Mouse (Mus musculus) c-Kit-negative CD71-positive TER-119-positive erythroid progenitor cells, embryonic 14.5 days (primary cell): ENCODE measurements around the gene Cfdp1.
"Not testable (repeated sequence)": the region's sequence is repeated elsewhere in the genome, so short reads cannot be mapped to it uniquely, and the experiment has no call there.

Source experiments
- DNase-seq: peaks from one replicate; pipeline ENCODE4 v3.0.0-alpha.2; 2013; ENCODE audit warnings: low read depth, low spot score

Gene Cfdp1

GRCm38 (mm10) chr8:111863280-111863679, 9.2 kb upstream of the Cfdp1 start:
- no peak for DNase-seq

- DNase-seq, result no peak
These were observed 1.9 kb upstream of the Cfdp1 start for GRCm38 (mm10) chr8:111855977-111856376.

- DNase-seq, result not testable (repeated sequence)
These were observed 872 bp downstream of the Cfdp1 start for GRCm38 (mm10) chr8:111853219-111853618.

GRCm38 (mm10) chr8:111846746-111847145, 7.3 kb downstream of the Cfdp1 start:
- DNase-seq, result no peak

- DNase-seq, result no peak
These were observed 18.6 kb downstream of the Cfdp1 start for GRCm38 (mm10) chr8:111835540-111835939.

- DNase-seq, result no peak
These were observed 20.1 kb downstream of the Cfdp1 start for GRCm38 (mm10) chr8:111834011-111834410.

- no peak for DNase-seq
These were observed 21.1 kb downstream of the Cfdp1 start for GRCm38 (mm10) chr8:111832983-111833382.

GRCm38 (mm10) chr8:111831996-111832395, 22.1 kb downstream of the Cfdp1 start:
- no peak for DNase-seq

GRCm38 (mm10) chr8:111828595-111828994, 25.5 kb downstream of the Cfdp1 start:
- DNase-seq, result no peak

GRCm38 (mm10) chr8:111825219-111825618, 28.9 kb downstream of the Cfdp1 start:
- DNase-seq, result no peak

GRCm38 (mm10) chr8:111824334-111824733, 29.8 kb downstream of the Cfdp1 start:
- no peak for DNase-seq

GRCm38 (mm10) chr8:111821199-111821598, 32.9 kb downstream of the Cfdp1 start:
- no peak for DNase-seq

GRCm38 (mm10) chr8:111820691-111821090, 33.4 kb downstream of the Cfdp1 start:
- DNase-seq, result no peak

GRCm38 (mm10) chr8:111820018-111820417, 34.1 kb downstream of the Cfdp1 start:
- DNase-seq, result no peak

- DNase-seq, result no peak
These were observed 35.5 kb downstream of the Cfdp1 start for GRCm38 (mm10) chr8:111818556-111818955.

GRCm38 (mm10) chr8:111815078-111815477, 39.0 kb downstream of the Cfdp1 start:
- no peak for DNase-seq

GRCm38 (mm10) chr8:111813818-111814217, 40.3 kb downstream of the Cfdp1 start:
- DNase-seq, result no peak

- DNase-seq, result no peak
These were observed 41.3 kb downstream of the Cfdp1 start for GRCm38 (mm10) chr8:111812835-111813234.

GRCm38 (mm10) chr8:111810656-111811336, 43.3 kb downstream of the Cfdp1 start:
- peak; percentile 3 for DNase-seq

- no peak for DNase-seq
These were observed 45.0 kb downstream of the Cfdp1 start for GRCm38 (mm10) chr8:111808891-111809622.

GRCm38 (mm10) chr8:111808006-111808405, 46.1 kb downstream of the Cfdp1 start:
- no peak for DNase-seq

GRCm38 (mm10) chr8:111803362-111803761, 50.7 kb downstream of the Cfdp1 start:
- DNase-seq, result no peak

- DNase-seq, result no peak
These were observed 51.8 kb downstream of the Cfdp1 start for GRCm38 (mm10) chr8:111802256-111802655.
